Mouse (Mus musculus) c-Kit-positive CD71-negative TER-119-negative erythroid progenitor cells, embryonic 14.5 days (primary cell): ENCODE data around the gene Aqp9.
A peak's percentile ranks its signal among the peaks of the same experiment; 100 is the strongest.
"Not testable (repeated sequence)": the region's sequence is repeated elsewhere in the genome, so short reads cannot be mapped to it uniquely, and the experiment has no call there.

Experiments
- DNase-seq: peaks from one replicate; pipeline ENCODE4 v3.0.0-alpha.2; 2013; ENCODE audit warnings: low read depth

Gene Aqp9

GRCm38 (mm10) chr9:71138936-71139335 is 29.5 kb downstream of the Aqp9 start:
- DNase-seq: no peak

DNA sequence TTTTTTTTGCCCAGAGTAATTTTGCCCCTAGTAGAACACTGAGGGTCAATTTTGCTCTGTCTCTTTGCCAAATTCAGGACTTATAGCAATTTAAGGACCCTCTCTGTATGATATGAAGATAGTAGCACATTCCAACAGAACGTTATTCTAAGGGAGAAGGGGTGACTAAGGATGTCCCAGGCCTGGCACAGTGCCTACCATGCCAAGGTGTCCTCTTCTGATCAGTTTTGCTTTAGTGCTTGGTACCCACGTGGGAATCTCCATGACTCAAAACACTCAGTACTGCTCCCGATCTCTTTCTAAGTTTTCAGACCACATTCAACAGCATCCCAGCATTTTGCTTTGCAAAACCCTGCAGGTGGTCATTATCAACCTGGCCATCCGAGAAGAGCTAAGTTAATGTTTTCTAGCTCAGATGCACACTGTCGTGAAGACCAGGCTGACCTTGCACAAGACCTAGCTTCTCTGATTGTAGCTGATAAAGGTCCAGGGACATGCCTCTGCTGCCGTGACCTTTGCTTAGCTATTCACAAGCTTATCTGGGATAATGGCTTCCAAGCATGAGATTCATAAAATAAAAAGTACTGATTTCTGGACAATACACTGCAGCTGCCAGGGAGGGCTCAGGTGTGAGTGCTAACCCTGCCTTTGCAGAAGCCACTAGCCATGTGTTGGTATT is 31.1 kb downstream of the Aqp9 start:
- DNase-seq: no peak

DNA sequence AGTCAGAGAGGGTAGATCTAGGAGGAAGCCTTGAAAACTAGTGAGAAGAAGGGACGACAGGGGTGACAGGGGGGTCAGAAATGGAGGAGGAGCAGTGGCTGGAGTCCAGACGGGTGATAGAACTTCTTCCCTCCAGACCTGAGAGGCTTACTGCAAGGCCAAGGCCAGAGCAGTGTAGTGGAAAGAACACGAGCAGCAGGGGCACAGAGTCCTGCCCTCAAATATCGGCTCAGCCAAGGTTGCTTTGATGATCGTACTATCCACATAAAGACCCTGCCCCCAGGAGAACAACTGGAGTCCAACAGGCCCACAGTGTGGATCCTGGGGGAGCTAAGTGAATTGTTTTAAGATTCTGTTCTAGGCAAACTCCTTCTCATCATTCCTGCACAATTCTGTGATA is 33.4 kb downstream of the Aqp9 start:
- DNase-seq: no peak

DNA sequence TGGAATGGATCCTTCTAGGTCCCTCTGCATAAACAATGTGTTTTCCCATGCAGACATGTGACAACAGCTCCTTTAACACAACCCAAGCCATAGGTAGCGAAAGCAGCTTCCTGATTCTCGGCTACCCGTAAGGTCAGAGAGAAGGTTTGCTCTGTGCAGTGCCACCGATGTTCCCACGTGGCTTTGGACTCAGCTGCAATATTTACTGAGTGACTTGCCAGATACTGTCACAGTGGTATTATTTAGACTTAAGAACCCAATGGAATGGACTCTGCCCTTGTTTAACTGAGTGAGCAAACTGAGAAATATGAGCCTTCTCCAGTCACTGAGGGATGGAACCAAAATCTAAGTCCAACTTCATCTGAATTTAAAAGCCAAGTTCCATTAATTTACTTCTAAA is 35.3 kb downstream of the Aqp9 start:
- DNase-seq: no peak

DNA sequence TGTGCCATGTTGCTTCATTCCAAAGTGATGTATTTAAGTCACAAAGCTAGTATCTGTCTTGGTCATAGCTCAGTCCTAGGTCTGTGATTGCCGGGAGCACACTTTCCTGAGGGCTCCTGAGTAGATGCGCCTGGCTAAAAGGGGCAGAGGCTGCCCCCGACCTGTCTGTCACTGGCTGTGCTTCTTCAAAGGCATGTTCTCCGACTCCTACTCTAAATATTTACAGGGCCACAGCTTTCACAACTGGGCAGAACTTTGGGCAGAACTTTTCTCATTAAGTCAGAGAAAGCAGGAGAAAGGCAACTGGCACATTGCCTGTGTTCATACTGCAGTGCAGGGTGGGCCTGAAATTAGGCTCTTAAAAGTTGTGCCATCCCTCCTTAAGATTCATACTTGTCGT is 36.7 kb downstream of the Aqp9 start:
- DNase-seq: no peak

- DNase-seq: peak; percentile 73
Measured at GRCm38 (mm10) chr9:71128911-71129310, 39.6 kb downstream of the Aqp9 start.

GRCm38 (mm10) chr9:71126205-71126604 is 42.3 kb downstream of the Aqp9 start:
- peak; percentile 62 for DNase-seq

DNA sequence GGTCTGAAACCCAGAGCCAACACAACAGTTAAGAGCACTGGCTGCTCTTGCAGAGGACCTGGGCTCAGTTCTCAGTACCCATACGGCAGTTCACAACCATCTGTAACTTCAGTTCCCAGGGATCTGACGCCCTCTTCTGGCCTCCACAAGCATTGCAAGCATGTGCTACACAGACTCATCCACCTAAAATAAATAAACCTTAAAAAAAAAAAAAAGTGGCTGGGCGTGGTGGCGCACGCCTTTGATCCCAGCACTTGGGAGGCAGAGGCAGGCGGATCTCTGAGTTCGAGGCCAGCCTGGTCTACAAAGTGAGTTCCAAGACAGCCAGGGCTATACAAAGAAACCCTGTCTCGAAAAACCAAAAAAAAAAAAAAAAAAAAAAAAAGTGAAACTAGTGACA is 45.4 kb downstream of the Aqp9 start:
- not testable (repeated sequence) for DNase-seq

GRCm38 (mm10) chr9:71120924-71121323 is 47.6 kb downstream of the Aqp9 start:
- no peak for DNase-seq

DNA sequence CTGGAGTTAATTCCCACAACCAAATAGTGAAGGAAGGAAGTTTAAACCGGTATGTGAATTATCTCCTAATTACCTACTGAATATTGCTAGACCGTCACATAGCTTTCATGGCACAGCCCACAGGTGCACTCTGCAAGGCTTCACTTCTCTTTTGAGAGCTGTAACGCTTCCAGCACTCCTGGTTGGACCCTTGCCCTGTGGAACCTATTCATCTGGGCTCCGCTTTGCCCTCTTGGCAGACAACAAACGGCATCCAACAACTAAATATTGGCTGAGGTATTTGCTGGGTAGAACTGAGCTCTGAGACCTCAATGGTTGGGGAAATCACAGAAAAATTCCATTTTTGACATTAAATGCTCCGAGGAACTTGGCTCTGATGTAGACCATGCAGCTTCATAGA is 55.3 kb downstream of the Aqp9 start:
- DNase-seq: no peak

GRCm38 (mm10) chr9:71103521-71103920 is 65.0 kb downstream of the Aqp9 start:
- no peak for DNase-seq

DNA sequence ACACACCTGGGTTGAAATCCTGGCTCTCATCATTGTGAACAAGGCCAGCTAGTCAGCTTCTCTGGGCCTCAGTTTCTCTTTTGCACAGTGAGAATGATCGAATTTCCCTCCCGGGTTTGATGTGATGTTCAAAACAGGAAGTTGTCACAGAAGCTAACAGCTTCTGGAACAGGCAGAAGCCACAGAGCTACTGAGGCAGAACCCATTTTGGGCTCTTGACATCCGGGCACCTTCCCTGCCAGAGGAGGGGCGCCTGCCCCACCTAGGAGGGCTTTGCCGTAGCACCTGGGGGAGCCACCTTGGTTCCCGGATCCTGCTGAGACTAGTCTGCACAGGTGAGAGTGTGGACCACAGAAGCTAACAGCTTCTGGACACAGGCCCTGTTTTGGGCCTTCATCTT is 74.4 kb downstream of the Aqp9 start:
- DNase-seq: no peak

GRCm38 (mm10) chr9:71092038-71092437 is 76.4 kb downstream of the Aqp9 start:
- DNase-seq: peak; percentile 50

GRCm38 (mm10) chr9:71079201-71079600 is 89.3 kb downstream of the Aqp9 start:
- no peak for DNase-seq

GRCm38 (mm10) chr9:71077251-71077825 is 91.1 kb downstream of the Aqp9 start:
- DNase-seq: no peak

DNA sequence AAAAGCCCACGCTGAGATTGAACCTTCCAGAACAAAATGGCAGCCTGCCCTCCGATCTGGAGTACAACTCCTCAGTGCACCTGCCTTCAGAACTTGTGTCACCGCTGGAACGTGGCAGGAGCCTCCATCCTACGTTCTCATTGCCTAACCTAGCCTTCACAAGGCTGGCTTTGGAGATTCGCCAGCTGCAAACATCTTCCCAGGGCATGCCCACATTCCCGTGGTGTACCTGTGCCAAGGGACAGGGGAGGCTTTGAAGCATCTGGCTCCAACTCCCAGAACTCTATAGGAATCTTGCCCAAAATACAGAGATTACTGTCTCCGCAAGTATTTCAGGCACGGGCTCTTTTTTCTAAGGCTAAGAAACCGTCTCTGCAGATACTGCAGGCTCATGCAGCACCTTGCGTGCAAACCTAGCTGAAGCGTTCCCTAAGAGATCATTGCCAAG is 92.3 kb downstream of the Aqp9 start:
- DNase-seq: no peak

DNA sequence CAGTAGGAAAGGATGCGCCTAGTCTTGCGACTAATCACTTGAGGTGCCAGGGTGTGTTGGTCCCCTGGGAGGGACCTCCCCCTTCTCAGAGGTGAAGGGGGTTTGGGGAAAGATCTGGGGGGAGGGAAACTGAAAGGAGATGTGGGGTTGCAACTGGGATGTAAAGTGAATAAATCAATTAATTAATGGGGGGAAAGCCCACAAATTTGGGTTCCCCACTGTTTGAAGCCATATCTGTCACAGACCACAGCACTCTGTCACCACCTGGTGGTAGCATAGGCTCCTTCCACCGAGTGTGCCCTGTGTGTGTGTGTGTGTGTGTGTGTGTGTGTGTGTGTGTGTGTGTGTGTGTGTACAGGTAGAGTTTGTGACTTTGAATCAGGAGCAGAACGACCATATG is 94.7 kb downstream of the Aqp9 start:
- no peak for DNase-seq

GRCm38 (mm10) chr9:71073076-71073475 is 95.4 kb downstream of the Aqp9 start:
- DNase-seq: no peak

GRCm38 (mm10) chr9:71072502-71072901 is 96.0 kb downstream of the Aqp9 start:
- DNase-seq: no peak

- DNase-seq: no peak
Measured at GRCm38 (mm10) chr9:71071581-71072330, 96.7 kb downstream of the Aqp9 start.

DNA sequence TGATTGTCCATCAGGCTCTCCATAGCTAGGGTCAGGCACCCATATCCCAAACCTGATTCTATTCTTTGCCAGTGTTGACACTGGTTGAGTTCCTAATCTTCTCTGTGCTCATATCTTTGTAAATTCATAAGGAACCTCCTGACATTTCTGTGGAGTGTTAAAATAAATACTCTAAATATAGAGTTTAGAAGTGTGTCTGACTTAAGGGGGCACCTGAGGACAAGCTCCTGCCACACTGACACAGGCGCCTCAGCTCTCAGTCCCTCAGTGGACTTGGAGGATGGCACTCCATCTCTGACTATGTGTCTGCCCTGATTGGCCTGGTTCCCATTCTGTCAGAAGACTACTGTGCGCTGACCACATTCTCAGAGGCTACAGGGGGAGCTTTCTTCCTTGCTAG is 97.9 kb downstream of the Aqp9 start:
- no peak for DNase-seq

- no peak for DNase-seq
Measured at GRCm38 (mm10) chr9:71068866-71069390, 99.6 kb downstream of the Aqp9 start.

GRCm38 (mm10) chr9:71067156-71067555 is 101.3 kb downstream of the Aqp9 start:
- no peak for DNase-seq
